Mouse (Mus musculus) cortical plate, adult 2 months (tissue): ENCODE measurements around the gene Mcoln2.

Experiments used
- CTCF ChIP-seq: fragments of 200-500 bp; IDR thresholded peaks from 2 replicates; pipeline ENCODE4 v1.5.1; 2011; ENCODE audit warnings: mild to moderate bottlenecking, control low read depth, low read length; ENCODE audit not compliant: insufficient read depth; ENCODE audit errors: extremely low read depth
- POLR2A ChIP-seq: fragments of 200-500 bp; IDR thresholded peaks from 2 replicates; pipeline ENCODE4 v1.6.1; 2011; ENCODE audit warnings: mild to moderate bottlenecking, low read length, control low read depth; ENCODE audit not compliant: insufficient read depth; ENCODE audit errors: extremely low read depth

GRCm38 (mm10) chr3:146123464-146123825, 26.2 kb upstream of the Mcoln2 start:
- TF ChIP-seq CTCF, result no peak
- TF ChIP-seq POLR2A, result no peak
